Mouse (Mus musculus) CD8-positive naive resting alpha-beta T cell, adult 57 days (primary cell): ENCODE measurements around the gene Vmn1r128. TPM values are rescaled to one million over a fixed set of nuclear protein-coding genes. Genes with fewer than 3 reads are reported as not detected.

Experiments used
- total RNA-seq: library from RNA; stranded (reverse); gene quantifications from one replicate; pipeline ENCODE4 v1.2.4, GENCODE M21; 2023

Gene Vmn1r128
- not detected for total RNA-seq

DNA sequence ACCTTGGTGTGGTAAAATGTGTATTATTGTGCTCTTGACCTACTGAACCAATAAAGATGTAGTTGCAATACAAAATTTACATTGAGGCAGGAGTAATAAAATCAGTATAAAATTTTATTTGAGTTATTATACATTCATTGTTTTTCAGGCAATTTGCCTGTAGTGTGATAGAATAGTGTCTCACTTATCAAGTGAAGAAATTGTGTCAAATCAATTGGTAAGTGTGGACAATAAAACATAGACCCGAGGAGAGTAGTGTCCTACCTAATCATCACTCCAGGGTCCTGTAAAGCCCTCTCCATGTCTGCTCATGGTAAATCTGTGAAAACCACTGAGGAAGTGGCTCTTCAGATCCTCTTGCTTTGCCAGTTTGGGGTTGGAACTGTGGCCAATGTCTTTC is at the start of gene Vmn1r128:
Gene Vmn1r128, plus strand, starts transcription at position 301 of the 400 bp plus-strand sequence.

DNA sequence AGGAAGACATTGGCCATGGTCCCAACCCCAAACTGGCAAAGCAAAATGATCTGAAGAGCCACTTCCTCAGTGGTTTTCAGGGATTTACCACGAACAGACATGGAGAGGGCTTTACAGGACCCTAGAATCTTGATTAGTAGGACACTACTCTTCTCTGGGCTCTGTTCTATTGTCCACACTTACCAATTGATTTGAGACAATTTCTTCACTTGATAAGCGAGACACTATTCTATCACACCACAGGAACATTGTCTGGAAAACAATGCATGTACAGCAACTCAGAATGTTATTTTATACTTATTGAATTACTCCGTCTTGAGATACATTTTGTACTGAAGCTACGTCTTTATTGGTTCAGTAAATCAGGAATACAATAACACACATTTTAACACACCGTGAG is 47.8 kb upstream of the Vmn1r128 start, which contains the start of gene Vmn1r126:
Gene Vmn1r126, minus strand, starts transcription at position 101 of the 400 bp plus-strand sequence.

DNA sequence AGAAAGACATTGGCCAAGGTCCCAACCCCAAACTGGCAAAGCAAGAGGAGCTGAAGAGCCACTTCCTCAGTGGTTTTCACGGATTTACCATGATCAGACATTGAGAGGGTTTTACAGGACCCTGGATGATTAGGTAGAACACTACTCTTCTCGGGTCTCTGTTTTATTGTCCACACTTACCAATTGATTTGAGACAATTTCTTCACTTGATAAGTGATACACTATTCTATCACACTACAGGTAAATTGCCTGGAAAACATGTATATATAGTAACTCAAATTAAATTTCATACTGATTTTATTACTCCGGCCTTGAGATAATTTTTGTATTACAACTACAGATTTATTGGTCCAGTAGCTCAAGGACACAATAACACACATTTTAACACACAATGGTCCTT is 29.4 kb upstream of the Vmn1r128 start, which contains the start of gene Vmn1r127:
Gene Vmn1r127, minus strand, starts transcription at position 101 of the 400 bp plus-strand sequence.

DNA sequence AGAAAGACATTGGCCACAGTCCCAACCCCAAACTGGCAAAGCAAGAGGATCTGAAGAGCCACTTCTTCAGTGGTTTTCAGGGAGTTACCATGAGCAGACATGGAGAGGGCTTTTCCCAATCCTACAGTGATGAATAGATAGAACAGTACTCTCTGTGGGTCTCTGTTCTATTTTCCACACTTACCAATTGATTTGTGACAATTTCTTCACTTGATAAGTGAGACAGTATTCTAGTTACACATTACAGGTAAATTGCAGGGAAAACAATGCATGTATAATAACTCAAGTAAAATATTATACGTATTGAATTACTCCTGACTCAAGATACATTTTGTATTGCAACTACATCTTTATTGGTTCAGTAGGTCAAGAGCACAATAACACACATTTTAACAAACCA is 12.0 kb downstream of the Vmn1r128 start, which contains the start of gene Vmn1r129:
Gene Vmn1r129, minus strand, starts transcription at position 101 of the 400 bp plus-strand sequence.

Other genes starting within 250 kb of the Vmn1r128 start
- gene Vmn1r122, start 215.2 kb upstream of the Vmn1r128 start, total RNA-seq, result not detected
- gene Vmn1r123, start 187.2 kb upstream of the Vmn1r128 start, total RNA-seq, result not detected
- not detected for gene Gm5157, start 158.9 kb upstream of the Vmn1r128 start, total RNA-seq
- gene Vmn1r124, start 88.8 kb upstream of the Vmn1r128 start, total RNA-seq, result not detected
- not detected for gene Vmn1r125, start 77.2 kb upstream of the Vmn1r128 start, total RNA-seq
- not detected for gene Vmn1r126, start 47.9 kb upstream of the Vmn1r128 start, total RNA-seq
- gene Vmn1r127, start 29.5 kb upstream of the Vmn1r128 start, total RNA-seq, result not detected
- not detected for gene Vmn1r129, start 11.9 kb downstream of the Vmn1r128 start, total RNA-seq
- not detected for gene Gm6882, start 83.4 kb downstream of the Vmn1r128 start, total RNA-seq
- not detected for gene Vmn1r130, start 162.4 kb downstream of the Vmn1r128 start, total RNA-seq
- gene Vmn1r131, start 196.7 kb downstream of the Vmn1r128 start, total RNA-seq, result not detected